Mouse (Mus musculus) left cerebral cortex, adult 2 months (tissue): ENCODE measurements around the gene Pcgf3. TPM values are rescaled to one million over a fixed set of nuclear protein-coding genes. Genes with fewer than 3 reads are reported as not detected.

Experiments used
- DNase-seq, 2 experiments: peaks; one replicate each; pipeline ENCODE4 v3.0.0; 2021 to 2022; ENCODE audit warnings: low spot score in 2 of 2, mixed read lengths in 1 of 2; ENCODE audit errors: extremely low spot score in 1 of 2
- H3K27ac ChIP-seq: fragments of 200-600 bp; 2 replicates; pipeline ENCODE4 v1.8.1; 2022
- H3K4me3 ChIP-seq: fragments of 200-600 bp; 2 replicates; pipeline ENCODE4 v1.8.1; 2022
- CTCF ChIP-seq: fragments of 200-600 bp; IDR thresholded peaks from 2 replicates; pipeline ENCODE4 v1.8.1; 2022; ENCODE audit warnings: antibody characterized with exemption, mild to moderate bottlenecking, moderate library complexity
- intact Hi-C: fragments of 180-260 bp; cut with DNase I; formaldehyde crosslinking; loops from one replicate; pipeline ENCODE4 v1.15.1; 2025
- long read RNA-seq, 2 experiments: library from polyadenylated mRNA; stranded (forward); transcript quantifications; one replicate each; pipeline ENCODE4 v2.0.0; 2021; ENCODE audit warnings: borderline mapping rate in 2 of 2
- total RNA-seq, 2 experiments: library from RNA; stranded (reverse); gene quantifications; 2 replicates each; pipeline ENCODE4 v1.2.3; 2021

The Pcgf3 gene
- 10 to 100 TPM; 46.6 to 47.3 TPM for total RNA-seq
- long read RNA-seq, experiment 1, full-length matches to known transcripts: 16 of 20 reads
- long read RNA-seq, experiment 1, partial matches to known transcripts: 0 of 20 reads
- long read RNA-seq, experiment 1, other reads (novel, unspliced or antisense): 4 of 20 reads
- long read RNA-seq, experiment 2, full-length matches to known transcripts: 12 of 16 reads
- long read RNA-seq, experiment 2, partial matches to known transcripts: 1 of 16 reads
- long read RNA-seq, experiment 2, other reads (novel, unspliced or antisense): 3 of 16 reads

- intact Hi-C loops: loop anchor here (5.0 kb wide), 1 partner anchor 94 kb away; the partner anchor contains the start of gene Gm42517
- TF ChIP-seq CTCF: no peak
- Histone ChIP-seq H3K4me3 (peak within 1 kb of the TSS; percentile 79), H3K27ac (peak within 1 kb of the TSS; percentile 86)
- peak; percentile 96 to 97 for DNase-seq
These were observed at the start of gene Pcgf3 for GRCm38 (mm10) chr5:108461082-108462065. Gene Pcgf3 (plus strand): TSS chr5:108461232.

- H3K27ac ChIP-seq: no peak overlapping the region
- no peak overlapping the region for H3K4me3 ChIP-seq
- TF ChIP-seq CTCF: no peak
- intact Hi-C loops: no loop called here
- no peak for DNase-seq
These were observed 46.3 kb upstream of the Pcgf3 start for GRCm38 (mm10) chr5:108414711-108415110.

GRCm38 (mm10) chr5:108422741-108423140 lies 38.3 kb upstream of the Pcgf3 start:
- intact Hi-C loops: loop anchor here (10.0 kb wide), 1 partner anchor 332 kb away; no protein-coding TSS in a partner anchor
- TF ChIP-seq CTCF: no peak
- no peak for DNase-seq
- Histone ChIP-seq H3K27ac (no peak overlapping the region), H3K4me3 (no peak overlapping the region)

- intact Hi-C loops: loop anchor here (10.0 kb wide), 1 partner anchor 331 kb away; no protein-coding TSS in a partner anchor
- Histone ChIP-seq H3K4me3 (no peak overlapping the region), H3K27ac (no peak overlapping the region)
- no peak for DNase-seq
- TF ChIP-seq CTCF: no peak
These were observed 37.6 kb upstream of the Pcgf3 start for GRCm38 (mm10) chr5:108423427-108423826.

GRCm38 (mm10) chr5:108427186-108427585 lies 33.8 kb upstream of the Pcgf3 start:
- no peak overlapping the region for H3K4me3 ChIP-seq

GRCm38 (mm10) chr5:108431196-108431595 lies 29.8 kb upstream of the Pcgf3 start:
- Histone ChIP-seq H3K27ac (no peak overlapping the region), H3K4me3 (no peak overlapping the region)
- intact Hi-C loops: loop anchor here (5.0 kb wide), 2 partner anchors 64 to 236 kb away; partner anchors contain the start of genes Dgkq and Gm42517
- no peak for TF ChIP-seq CTCF
- DNase-seq: no peak

More at GRCm38 (mm10) chr5:108427186-108427585, 33.8 kb upstream of the Pcgf3 start:
- peak; percentile 84 for TF ChIP-seq CTCF
- H3K27ac ChIP-seq: no peak overlapping the region
- intact Hi-C loops: loop anchor here (5.0 to 10.0 kb wide), 2 partner anchors 225 to 328 kb away; no protein-coding TSS in a partner anchor
- DNase-seq: peak; percentile 25 to 47

GRCm38 (mm10) chr5:108433804-108434587 lies 27.0 kb upstream of the Pcgf3 start, which contains the start of gene Atp5k:
Gene Atp5k (minus strand): TSS chr5:108434448.
- DNase-seq: peak; percentile 93
- TF ChIP-seq CTCF: peak; percentile 89
- peak within 1 kb of the TSS; percentile 74 for H3K4me3 ChIP-seq
- H3K27ac ChIP-seq: peak within 1 kb of the TSS; percentile 87
- intact Hi-C loops: loop anchor here (1.0 to 5.0 kb wide), 3 partner anchors 67 to 233 kb away; partner anchors contain the start of genes Dgkq, Gm42517 and Pigg

GRCm38 (mm10) chr5:108436101-108436500 lies 24.9 kb upstream of the Pcgf3 start:
- DNase-seq: no peak
- Histone ChIP-seq H3K4me3 (no peak overlapping the region), H3K27ac (no peak overlapping the region)
- intact Hi-C loops: no loop called here
- TF ChIP-seq CTCF: no peak

GRCm38 (mm10) chr5:108446973-108447372 lies 14.1 kb upstream of the Pcgf3 start:
- no peak overlapping the region for H3K4me3 ChIP-seq
- no peak overlapping the region for H3K27ac ChIP-seq
- intact Hi-C loops: no loop called here
- no peak for DNase-seq
- TF ChIP-seq CTCF: no peak

GRCm38 (mm10) chr5:108447857-108448256 lies 13.2 kb upstream of the Pcgf3 start:
- no peak for TF ChIP-seq CTCF

More at GRCm38 (mm10) chr5:108447857-108448256, 13.2 kb upstream of the Pcgf3 start:
- DNase-seq: no peak
- Histone ChIP-seq H3K4me3 (no peak overlapping the region), H3K27ac (no peak overlapping the region)
- intact Hi-C loops: no loop called here
